Mouse (Mus musculus): ENCODE data around the gene Tectb. TPM values are rescaled to one million over a fixed set of nuclear protein-coding genes. Genes with fewer than 3 reads are reported as not detected.
A peak's percentile ranks its signal among the peaks of the same experiment; 100 is the strongest.

Gene Tectb
- polyA plus RNA-seq (2016; fragmentation: Nextera tagmentation; extraction: Ambion mirVana), result 0.05 and 0.06 TPM in 2 replicates

DNA sequence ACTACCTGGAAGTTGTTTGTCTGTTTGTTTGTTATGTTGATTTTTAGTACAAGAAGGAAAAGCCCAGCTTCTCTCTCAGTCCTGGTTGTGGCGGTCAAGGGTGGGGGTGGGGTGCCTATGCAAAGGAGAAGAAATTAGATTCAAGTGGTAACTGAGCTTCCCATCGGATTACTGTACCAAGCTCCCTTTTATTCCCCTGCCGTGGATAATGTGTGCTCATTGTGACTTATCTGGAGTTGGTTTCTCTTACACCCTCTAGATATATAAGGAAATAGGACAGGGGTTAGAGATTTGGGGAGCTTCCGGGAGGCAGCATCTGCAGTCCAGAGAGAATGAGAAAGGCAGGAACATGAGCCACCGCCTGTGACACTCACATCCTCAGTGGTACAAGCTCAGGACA, at the start of gene Tectb:
Tectb (plus strand) TSS at position 301 of the 400 bp plus-strand sequence.
- H3K36me3 ChIP-seq, result no peaks in the 10 kb centered on the region
- no peaks in the 10 kb centered on the region for H3K27me3 ChIP-seq (replicated peaks)
- H3K4me3 ChIP-seq, result no peak within 1 kb of the TSS
- no peaks in the 10 kb centered on the region for H3K9me3 ChIP-seq (replicated peaks)
- H3K9ac ChIP-seq, result no peak within 1 kb of the TSS
- H3K27ac ChIP-seq, result no peak within 1 kb of the TSS
- 60% methylated on average over 5 of the region's 5 CpGs for WGBS (ENCODE audit: insufficient replicate concordance)
- no peak within 1 kb of the TSS for H3K4me2 ChIP-seq
- no peak for ATAC-seq
- no peaks in the 10 kb centered on the region for H3K4me1 ChIP-seq

- Histone ChIP-seq H3K9me3 (replicated peaks) (no peaks in the 10 kb centered on the region), H3K4me3 (no peak overlapping the region), H3K27me3 (replicated peaks) (no peaks in the 10 kb centered on the region), H3K4me1 (no peaks in the 10 kb centered on the region), H3K9ac (no peak overlapping the region), H3K4me2 (no peak overlapping the region), H3K36me3 (no peaks in the 10 kb centered on the region), H3K27ac (no peak overlapping the region)
- ATAC-seq, result no peak
- WGBS (ENCODE audit: insufficient replicate concordance), result 23% methylated on average over 1 of the region's 1 CpGs
Measured at GRCm38 (mm10) chr19:55131747-55132146, 48.8 kb upstream of the Tectb start.

GRCm38 (mm10) chr19:55132476-55132875, 48.1 kb upstream of the Tectb start:
- no peaks in the 10 kb centered on the region for H3K36me3 ChIP-seq
- 47% methylated on average over 3 of the region's 3 CpGs for WGBS (ENCODE audit: insufficient replicate concordance)
- H3K4me2 ChIP-seq, result no peak overlapping the region
- no peak overlapping the region for H3K4me3 ChIP-seq
- no peak overlapping the region for H3K9ac ChIP-seq
- H3K27me3 ChIP-seq (replicated peaks), result no peaks in the 10 kb centered on the region
- no peak for ATAC-seq
- H3K4me1 ChIP-seq, result no peaks in the 10 kb centered on the region
- no peak overlapping the region for H3K27ac ChIP-seq
- no peaks in the 10 kb centered on the region for H3K9me3 ChIP-seq (replicated peaks)

GRCm38 (mm10) chr19:55134521-55134920, 46.0 kb upstream of the Tectb start:
- no peaks in the 10 kb centered on the region for H3K27me3 ChIP-seq (replicated peaks)
- no peak overlapping the region for H3K9ac ChIP-seq
- no peak overlapping the region for H3K27ac ChIP-seq
- no peak overlapping the region for H3K4me2 ChIP-seq
- no peak for ATAC-seq
- no peaks in the 10 kb centered on the region for H3K9me3 ChIP-seq (replicated peaks)
- WGBS (ENCODE audit: insufficient replicate concordance), result 69% methylated on average over 9 of the region's 9 CpGs
- H3K36me3 ChIP-seq, result no peaks in the 10 kb centered on the region
- no peak overlapping the region for H3K4me3 ChIP-seq
- H3K4me1 ChIP-seq, result peaks cover 5% of the 10 kb centered on the region; the same call in 1 of the 2 replicates

- no peak overlapping the region for H3K9ac ChIP-seq
- H3K4me3 ChIP-seq, result no peak overlapping the region
- ATAC-seq, result no peak
- H3K27ac ChIP-seq, result no peak overlapping the region
- H3K36me3 ChIP-seq, result no peaks in the 10 kb centered on the region
- peaks cover 5% of the 10 kb centered on the region; the same call in 1 of the 2 replicates for H3K4me1 ChIP-seq
- H3K27me3 ChIP-seq (replicated peaks), result no peaks in the 10 kb centered on the region
- WGBS (ENCODE audit: insufficient replicate concordance), result 65% methylated on average over 3 of the region's 3 CpGs
- no peak overlapping the region for H3K4me2 ChIP-seq
- H3K9me3 ChIP-seq (replicated peaks), result no peaks in the 10 kb centered on the region
Measured at GRCm38 (mm10) chr19:55135918-55136317, 44.6 kb upstream of the Tectb start.

- Histone ChIP-seq H3K27ac (no peak overlapping the region), H3K9me3 (replicated peaks) (no peaks in the 10 kb centered on the region), H3K27me3 (replicated peaks) (no peaks in the 10 kb centered on the region), H3K4me1 (peaks cover 5% of the 10 kb centered on the region; the same call in 1 of the 2 replicates), H3K9ac (no peak overlapping the region), H3K4me3 (no peak overlapping the region), H3K4me2 (no peak overlapping the region), H3K36me3 (no peaks in the 10 kb centered on the region)
- WGBS (ENCODE audit: insufficient replicate concordance), result 44% methylated on average over 4 of the region's 4 CpGs
- ATAC-seq, result no peak
Measured at GRCm38 (mm10) chr19:55136693-55137427, 43.7 kb upstream of the Tectb start.

DNA sequence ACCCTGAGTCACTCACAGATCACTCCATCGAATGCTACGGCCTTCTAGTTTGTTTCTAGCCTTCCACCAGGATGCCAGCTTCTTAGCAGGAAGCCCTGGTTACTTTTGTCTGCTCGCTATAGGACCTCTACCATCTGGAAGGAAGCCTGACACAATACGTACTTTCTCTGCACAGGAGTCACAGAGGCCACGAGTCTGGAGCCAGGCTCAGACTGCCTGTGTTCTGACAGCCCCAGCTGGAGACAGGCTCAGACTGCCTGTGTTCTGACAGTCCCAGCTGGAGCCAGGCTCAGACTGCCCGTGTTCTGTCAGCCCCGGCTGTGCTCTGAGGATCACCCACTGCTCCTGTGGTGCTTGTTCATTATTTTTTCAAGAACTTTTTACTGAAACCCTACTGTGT, 42.6 kb upstream of the Tectb start:
- no peaks in the 10 kb centered on the region for H3K27me3 ChIP-seq (replicated peaks)
- no peak; the same call in 1 of the 2 replicates for ATAC-seq
- no peak overlapping the region for H3K9ac ChIP-seq
- peaks cover 5% of the 10 kb centered on the region; the same call in 1 of the 2 replicates for H3K4me1 ChIP-seq
- H3K36me3 ChIP-seq, result no peaks in the 10 kb centered on the region
- no peaks in the 10 kb centered on the region for H3K9me3 ChIP-seq (replicated peaks)
- WGBS (ENCODE audit: insufficient replicate concordance), result 48% methylated on average over 7 of the region's 7 CpGs
- no peak overlapping the region for H3K4me2 ChIP-seq
- no peak overlapping the region for H3K27ac ChIP-seq
- H3K4me3 ChIP-seq, result no peak overlapping the region

- H3K9ac ChIP-seq, result no peak overlapping the region
- no peak overlapping the region for H3K4me3 ChIP-seq
- H3K27ac ChIP-seq, result no peak overlapping the region
- H3K4me1 ChIP-seq, result peaks cover 5% of the 10 kb centered on the region; the same call in 1 of the 2 replicates
- no peaks in the 10 kb centered on the region for H3K36me3 ChIP-seq
- no peak for ATAC-seq
- WGBS (ENCODE audit: insufficient replicate concordance), result 64% methylated on average over 7 of the region's 7 CpGs
- H3K9me3 ChIP-seq (replicated peaks), result no peaks in the 10 kb centered on the region
- no peaks in the 10 kb centered on the region for H3K27me3 ChIP-seq (replicated peaks)
- no peak overlapping the region for H3K4me2 ChIP-seq
Measured at GRCm38 (mm10) chr19:55138506-55138905, 42.0 kb upstream of the Tectb start.

GRCm38 (mm10) chr19:55139301-55139700, 41.2 kb upstream of the Tectb start:
- no peak overlapping the region for H3K27ac ChIP-seq
- 0 out of 2 replicates have a peak, but pooled peaks have one; percentile 30 for ATAC-seq

GRCm38 (mm10) chr19:55143391-55144300, 36.9 kb upstream of the Tectb start:
- Histone ChIP-seq H3K9ac (no peak overlapping the region), H3K27ac (no peak overlapping the region), H3K27me3 (replicated peaks) (no peaks in the 10 kb centered on the region), H3K4me1 (0 out of 2 replicates have a peak, but pooled peaks cover 8% of the 10 kb centered on the region), H3K4me3 (no peak overlapping the region), H3K4me2 (no peak overlapping the region), H3K36me3 (no peaks in the 10 kb centered on the region), H3K9me3 (replicated peaks) (no peaks in the 10 kb centered on the region)
- WGBS (ENCODE audit: insufficient replicate concordance), result 53% methylated on average over 11 of the region's 11 CpGs
- ATAC-seq, result no peak

More at GRCm38 (mm10) chr19:55139301-55139700, 41.2 kb upstream of the Tectb start:
- Histone ChIP-seq H3K36me3 (no peaks in the 10 kb centered on the region), H3K27me3 (replicated peaks) (no peaks in the 10 kb centered on the region), H3K4me3 (no peak overlapping the region), H3K4me1 (peaks cover 5% of the 10 kb centered on the region; the same call in 1 of the 2 replicates), H3K9ac (no peak overlapping the region), H3K9me3 (replicated peaks) (no peaks in the 10 kb centered on the region), H3K4me2 (no peak overlapping the region)
- WGBS (ENCODE audit: insufficient replicate concordance), result 50% methylated on average over 7 of the region's 7 CpGs

- Histone ChIP-seq H3K27ac (no peak overlapping the region), H3K4me3 (no peak overlapping the region), H3K27me3 (replicated peaks) (no peaks in the 10 kb centered on the region), H3K9ac (no peak overlapping the region), H3K36me3 (no peaks in the 10 kb centered on the region), H3K4me1 (0 out of 2 replicates have a peak, but pooled peaks cover 8% of the 10 kb centered on the region), H3K4me2 (no peak overlapping the region), H3K9me3 (replicated peaks) (no peaks in the 10 kb centered on the region)
- WGBS (ENCODE audit: insufficient replicate concordance), result 50% methylated on average over 5 of the region's 5 CpGs
- no peak for ATAC-seq
Measured at GRCm38 (mm10) chr19:55144691-55145090, 35.8 kb upstream of the Tectb start.

DNA sequence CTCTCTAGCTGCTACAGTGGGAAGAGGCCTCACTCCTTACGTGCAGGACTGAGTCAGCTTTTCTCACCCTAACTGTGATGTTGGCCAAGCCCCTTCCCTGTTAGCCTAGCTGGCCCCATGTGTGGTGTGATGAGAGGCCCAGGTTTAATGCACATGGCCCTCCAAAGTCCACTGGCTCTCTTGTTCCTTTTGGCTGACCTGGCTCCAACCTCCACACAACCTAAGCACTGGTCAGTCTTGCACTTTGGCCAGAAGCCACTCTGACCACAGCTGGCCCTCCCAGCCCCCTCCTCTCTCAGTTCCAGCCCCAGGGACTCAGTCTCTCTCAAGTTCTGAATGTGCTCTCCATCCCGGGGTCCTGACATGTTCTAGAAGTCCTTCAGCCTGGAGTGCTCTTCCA, 35.4 kb upstream of the Tectb start:
- no peak for ATAC-seq
- WGBS (ENCODE audit: insufficient replicate concordance), result 39% methylated on average over 2 of the region's 2 CpGs
- Histone ChIP-seq H3K36me3 (no peaks in the 10 kb centered on the region), H3K9me3 (replicated peaks) (no peaks in the 10 kb centered on the region), H3K4me2 (no peak overlapping the region), H3K9ac (no peak overlapping the region), H3K4me3 (no peak overlapping the region), H3K27me3 (replicated peaks) (no peaks in the 10 kb centered on the region), H3K4me1 (0 out of 2 replicates have a peak, but pooled peaks cover 8% of the 10 kb centered on the region), H3K27ac (no peak overlapping the region)
